Mouse (Mus musculus): Measurements from ENCODE around the gene Gucd1. TPM values are rescaled to one million over a fixed set of nuclear protein-coding genes. Genes with fewer than 3 reads are reported as not detected.

The Gucd1 gene
- polyA plus RNA-seq, 1 experiment: 20.7 TPM

DNA sequence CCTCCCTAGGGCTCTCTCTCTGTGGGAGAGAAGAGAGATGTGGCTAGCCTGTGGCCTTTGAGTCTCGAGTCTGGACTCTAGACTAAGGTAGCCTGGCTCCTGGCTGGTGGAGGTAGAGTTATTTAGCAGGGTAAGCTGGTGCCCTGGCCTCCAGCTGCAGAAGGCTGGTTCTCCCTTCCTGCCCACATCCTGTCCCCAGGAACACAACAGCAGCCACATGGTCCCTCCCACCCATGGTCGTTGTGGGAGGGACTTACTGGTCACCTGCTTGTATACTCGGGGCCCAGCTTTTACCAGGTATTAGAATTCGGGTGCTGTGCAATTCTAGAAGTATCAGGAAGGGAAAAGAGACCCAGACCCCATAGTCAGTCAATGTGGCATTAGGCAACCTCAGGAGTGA lies 197.5 kb downstream of the Gucd1 start:
- Histone ChIP-seq H3K4me1 (ENCODE audit: control insufficient read depth, insufficient read depth, low read length) (peaks cover 6% of the 10 kb centered on the region; the same call in 1 of the 2 replicates), H3K27ac (ENCODE audit: insufficient read depth, low read depth, low read length) (no peak overlapping the region), H3K4me3 (ENCODE audit: insufficient read depth, low read length) (no peak overlapping the region)
- TF ChIP-seq CTCF (IDR thresholded peaks at IDR 0.05; ENCODE audit: low read depth, low read length) (no peak), POLR2A (IDR thresholded peaks at IDR 0.05; ENCODE audit: borderline replicate concordance, low read depth, low read length) (no peak)

DNA sequence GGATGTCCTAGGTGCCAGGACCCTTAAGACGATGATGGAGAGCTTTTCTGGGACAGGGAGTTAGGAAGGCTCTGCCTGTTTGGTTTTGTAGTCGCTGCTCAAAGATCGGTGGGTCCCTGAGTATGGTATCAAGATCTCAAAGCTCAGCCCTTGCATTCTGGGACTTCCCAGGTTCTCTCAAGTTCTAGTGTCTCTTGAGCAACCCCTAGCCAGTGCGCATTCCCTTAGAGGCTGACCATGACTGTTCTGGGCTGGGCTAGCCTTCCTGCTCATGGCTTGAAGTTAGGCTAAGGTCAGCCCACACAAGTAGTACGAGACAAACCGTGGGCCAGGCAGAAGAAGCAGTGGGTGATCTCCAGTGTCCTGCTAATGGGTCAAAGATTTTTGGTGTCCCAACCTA lies 199.6 kb downstream of the Gucd1 start:
- H3K4me3 ChIP-seq (ENCODE audit: insufficient read depth, low read length): no peak overlapping the region
- no peak overlapping the region for H3K27ac ChIP-seq (ENCODE audit: insufficient read depth, low read depth, low read length)
- TF ChIP-seq POLR2A (IDR thresholded peaks at IDR 0.05; ENCODE audit: borderline replicate concordance, low read depth, low read length): no peak
- TF ChIP-seq CTCF (IDR thresholded peaks at IDR 0.05; ENCODE audit: low read depth, low read length): no peak
- peaks cover 3% of the 10 kb centered on the region; the same call in 1 of the 2 replicates for H3K4me1 ChIP-seq (ENCODE audit: control insufficient read depth, insufficient read depth, low read length)

DNA sequence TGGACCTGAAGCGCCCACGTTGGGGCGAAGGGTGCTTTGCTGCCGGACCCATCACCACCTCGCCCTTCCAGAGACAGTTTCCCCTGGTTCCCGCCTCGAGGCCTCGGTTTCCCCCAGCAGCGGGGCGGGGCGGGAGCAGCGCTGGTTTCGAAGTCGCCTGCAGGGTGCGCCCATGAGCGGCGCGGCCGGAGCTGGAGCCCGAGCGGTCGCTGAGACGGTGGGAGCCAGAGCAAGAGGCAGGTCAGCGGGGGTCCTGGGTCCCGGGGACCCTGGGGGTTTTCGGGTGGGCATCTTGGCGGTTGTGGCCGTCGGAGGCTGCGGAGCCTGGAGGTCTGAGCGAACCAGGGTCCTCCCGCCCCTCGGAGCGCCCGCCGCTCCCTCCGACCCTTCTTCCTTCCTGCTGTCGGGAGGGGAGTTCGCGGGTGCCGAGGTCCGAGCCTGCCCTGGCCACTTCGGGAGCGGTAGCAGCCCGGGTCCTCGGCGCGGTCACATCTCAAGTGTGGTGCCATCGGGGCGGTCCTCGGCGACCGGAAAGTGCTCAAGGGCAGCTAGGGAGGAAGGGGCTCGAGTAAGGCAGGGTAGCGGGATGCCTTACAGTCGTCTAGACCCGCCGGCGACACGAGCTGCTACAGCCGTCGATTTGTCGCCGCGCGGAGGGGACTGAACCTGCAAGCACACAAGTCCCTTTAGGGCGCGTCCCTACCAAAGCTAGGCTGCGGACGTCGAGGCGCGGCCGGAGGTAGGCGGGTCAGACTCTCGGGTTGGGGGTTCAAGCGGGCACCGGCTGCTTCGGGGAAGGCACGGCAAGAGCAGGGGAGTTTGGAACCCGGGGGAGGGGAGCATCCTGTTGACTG lies 200.6 kb downstream of the Gucd1 start:
- no peak overlapping the region for H3K27ac ChIP-seq (ENCODE audit: insufficient read depth, low read depth, low read length)
- peaks cover 3% of the 10 kb centered on the region; the same call in 1 of the 2 replicates for H3K4me1 ChIP-seq (ENCODE audit: control insufficient read depth, insufficient read depth, low read length)
- H3K4me3 ChIP-seq (ENCODE audit: insufficient read depth, low read length): peak overlapping the region; percentile 30
- peak; percentile 31 for TF ChIP-seq CTCF (IDR thresholded peaks at IDR 0.05; ENCODE audit: low read depth, low read length)
- TF ChIP-seq POLR2A (IDR thresholded peaks at IDR 0.05; ENCODE audit: borderline replicate concordance, low read depth, low read length): no peak

DNA sequence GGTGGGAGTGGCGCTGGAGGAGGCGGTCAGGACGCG lies 201.1 kb downstream of the Gucd1 start, which contains the start of gene Adora2a:
Adora2a (plus strand) TSS at position 6 of the 36 bp plus-strand sequence.
- TF ChIP-seq POLR2A (IDR thresholded peaks at IDR 0.05; ENCODE audit: borderline replicate concordance, low read depth, low read length): no peak
- TF ChIP-seq CTCF (IDR thresholded peaks at IDR 0.05; ENCODE audit: low read depth, low read length): no peak
- no peak within 1 kb of the TSS for H3K27ac ChIP-seq (ENCODE audit: insufficient read depth, low read depth, low read length)
- peaks cover 3% of the 10 kb centered on the region; the same call in 1 of the 2 replicates for H3K4me1 ChIP-seq (ENCODE audit: control insufficient read depth, insufficient read depth, low read length)
- peak within 1 kb of the TSS; percentile 30 for H3K4me3 ChIP-seq (ENCODE audit: insufficient read depth, low read length)

DNA sequence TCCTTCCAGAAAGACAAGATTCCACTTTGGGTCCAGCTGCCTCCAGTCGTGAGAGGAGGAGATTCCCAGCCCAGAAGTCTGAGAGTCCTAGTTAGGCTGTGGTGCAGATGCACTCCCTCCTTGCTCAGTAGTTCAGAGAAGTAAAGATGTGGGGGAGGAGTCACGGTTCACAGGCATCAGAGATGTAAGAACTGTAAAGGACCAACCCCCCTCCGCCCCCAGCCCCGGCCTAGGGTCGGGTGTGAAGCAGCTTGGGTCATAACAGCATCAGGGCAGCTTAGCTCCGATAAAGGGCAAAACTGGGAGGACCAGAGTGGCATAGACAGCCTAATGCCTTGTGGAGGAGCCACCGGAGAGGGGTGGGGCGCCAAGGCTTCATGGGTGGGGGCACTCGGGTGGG lies 201.3 kb downstream of the Gucd1 start:
- TF ChIP-seq POLR2A (IDR thresholded peaks at IDR 0.05; ENCODE audit: borderline replicate concordance, low read depth, low read length): no peak
- TF ChIP-seq CTCF (IDR thresholded peaks at IDR 0.05; ENCODE audit: low read depth, low read length): no peak
- H3K4me1 ChIP-seq (ENCODE audit: control insufficient read depth, insufficient read depth, low read length): peaks cover 3% of the 10 kb centered on the region; the same call in 1 of the 2 replicates
- peak overlapping the region; percentile 30; the same call in 1 of the 2 replicates for H3K4me3 ChIP-seq (ENCODE audit: insufficient read depth, low read length)
- H3K27ac ChIP-seq (ENCODE audit: insufficient read depth, low read depth, low read length): no peak overlapping the region

DNA sequence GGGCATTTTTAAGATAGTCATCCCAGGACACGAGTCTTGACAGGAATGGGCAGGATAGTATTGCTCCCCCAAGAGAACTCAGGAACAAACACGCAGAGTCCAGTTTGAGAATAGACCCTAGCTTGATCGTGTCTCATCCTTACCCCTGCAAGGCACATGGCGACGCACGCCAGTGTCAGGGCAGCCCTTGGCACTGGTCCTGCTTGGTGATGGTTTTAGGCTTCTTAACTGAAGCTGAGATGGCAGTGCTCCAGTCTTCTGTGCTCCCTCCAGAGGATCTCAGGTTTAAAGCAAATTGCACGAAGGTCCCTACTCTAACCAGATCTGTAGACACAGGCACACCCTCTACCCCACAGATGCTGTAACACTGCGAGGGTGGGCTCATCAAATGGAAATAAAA lies 202.0 kb downstream of the Gucd1 start:
- Histone ChIP-seq H3K4me3 (ENCODE audit: insufficient read depth, low read length) (no peak overlapping the region), H3K27ac (ENCODE audit: insufficient read depth, low read depth, low read length) (no peak overlapping the region), H3K4me1 (ENCODE audit: control insufficient read depth, insufficient read depth, low read length) (peaks cover 3% of the 10 kb centered on the region; the same call in 1 of the 2 replicates)
- TF ChIP-seq CTCF (IDR thresholded peaks at IDR 0.05; ENCODE audit: low read depth, low read length) (no peak), POLR2A (IDR thresholded peaks at IDR 0.05; ENCODE audit: borderline replicate concordance, low read depth, low read length) (no peak)

DNA sequence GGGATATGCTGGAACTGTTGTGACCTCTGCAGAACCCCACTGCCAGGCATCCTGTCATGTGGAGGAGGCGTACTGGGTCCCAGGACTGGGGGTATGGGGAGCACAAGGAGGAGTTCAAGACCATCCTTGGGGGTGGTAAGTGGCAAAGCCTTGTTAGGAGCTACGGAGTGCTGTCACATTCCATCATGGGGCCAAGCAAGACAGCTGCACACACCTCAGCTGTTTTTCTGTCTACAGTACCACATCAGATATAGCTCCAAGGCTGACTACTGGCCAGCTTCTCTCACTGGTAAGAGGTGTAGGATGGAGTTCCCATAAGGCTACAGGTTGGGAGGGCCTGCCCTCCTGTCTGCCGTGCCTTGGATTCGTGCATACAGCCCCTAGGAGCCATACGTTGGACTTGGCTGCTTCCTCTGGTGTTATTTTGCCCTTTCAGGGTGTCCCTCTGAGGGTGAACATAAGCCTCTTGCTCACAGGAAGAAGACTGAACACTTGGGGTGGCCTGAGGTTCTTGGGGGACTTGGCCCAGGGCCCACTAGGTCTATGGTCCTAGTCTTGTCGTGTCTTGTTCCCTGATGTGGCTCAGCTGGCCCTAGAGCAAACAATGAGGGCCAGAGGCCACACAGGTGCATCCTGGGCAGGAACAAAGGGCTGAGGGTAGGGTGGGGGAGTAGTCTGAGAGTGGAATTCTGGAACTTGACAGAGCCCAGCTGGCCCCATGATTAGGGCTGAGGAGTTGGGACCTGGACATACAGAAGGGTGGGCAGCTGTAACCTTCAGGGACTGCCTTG lies 203.4 kb downstream of the Gucd1 start:
- TF ChIP-seq CTCF (IDR thresholded peaks at IDR 0.05; ENCODE audit: low read depth, low read length): no peak
- TF ChIP-seq POLR2A (IDR thresholded peaks at IDR 0.05; ENCODE audit: borderline replicate concordance, low read depth, low read length): no peak
- no peak overlapping the region for H3K4me3 ChIP-seq (ENCODE audit: insufficient read depth, low read length)
- H3K27ac ChIP-seq (ENCODE audit: insufficient read depth, low read depth, low read length): no peak overlapping the region
- peaks cover 3% of the 10 kb centered on the region; the same call in 1 of the 2 replicates for H3K4me1 ChIP-seq (ENCODE audit: control insufficient read depth, insufficient read depth, low read length)

DNA sequence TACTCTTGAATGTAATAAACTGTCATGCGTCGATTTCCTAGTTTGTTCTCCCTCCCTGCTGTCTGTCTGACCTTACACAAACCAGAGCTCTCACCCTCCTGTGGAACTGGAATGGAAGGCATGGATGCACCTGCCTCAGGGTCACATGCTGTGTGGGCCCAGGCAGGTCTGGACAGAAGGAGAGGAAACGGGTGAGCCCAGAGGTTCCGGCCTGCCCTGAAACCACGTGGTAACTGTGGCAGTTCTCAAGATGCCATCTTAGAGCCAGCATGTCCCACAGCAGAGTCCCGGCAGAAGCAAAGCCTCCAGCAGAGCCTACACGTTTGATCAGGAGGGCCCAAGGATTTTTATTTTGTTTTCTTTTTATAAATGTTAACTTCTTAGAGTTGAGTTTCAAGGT lies 205.4 kb downstream of the Gucd1 start:
- TF ChIP-seq CTCF (IDR thresholded peaks at IDR 0.05; ENCODE audit: low read depth, low read length) (no peak), POLR2A (IDR thresholded peaks at IDR 0.05; ENCODE audit: borderline replicate concordance, low read depth, low read length) (no peak)
- Histone ChIP-seq H3K4me3 (ENCODE audit: insufficient read depth, low read length) (no peak overlapping the region), H3K27ac (ENCODE audit: insufficient read depth, low read depth, low read length) (no peak overlapping the region), H3K4me1 (ENCODE audit: control insufficient read depth, insufficient read depth, low read length) (peaks cover 2% of the 10 kb centered on the region; the same call in 1 of the 2 replicates)

DNA sequence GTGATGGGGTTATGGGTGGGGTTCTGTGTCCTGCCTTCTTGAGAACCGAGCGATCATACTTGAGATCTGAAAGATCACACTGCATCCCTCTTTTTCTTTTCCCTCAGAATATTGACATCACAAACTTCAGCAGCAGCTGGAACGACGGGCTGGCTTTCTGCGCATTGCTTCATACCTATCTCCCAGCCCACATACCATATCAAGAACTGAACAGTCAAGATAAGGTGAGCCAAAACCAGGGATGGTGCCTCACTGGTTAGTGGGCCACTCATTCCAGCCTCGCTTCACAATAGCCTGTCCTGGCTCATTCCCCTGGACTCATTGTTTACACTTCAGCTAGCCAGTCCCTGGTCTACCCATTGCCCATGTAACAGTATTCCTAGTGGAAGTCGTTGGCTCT lies 210.6 kb downstream of the Gucd1 start:
- TF ChIP-seq POLR2A (IDR thresholded peaks at IDR 0.05; ENCODE audit: borderline replicate concordance, low read depth, low read length) (no peak), CTCF (IDR thresholded peaks at IDR 0.05; ENCODE audit: low read depth, low read length) (no peak)
- Histone ChIP-seq H3K27ac (ENCODE audit: insufficient read depth, low read depth, low read length) (no peak overlapping the region), H3K4me3 (ENCODE audit: insufficient read depth, low read length) (no peak overlapping the region), H3K4me1 (ENCODE audit: control insufficient read depth, insufficient read depth, low read length) (peaks cover 2% of the 10 kb centered on the region)

DNA sequence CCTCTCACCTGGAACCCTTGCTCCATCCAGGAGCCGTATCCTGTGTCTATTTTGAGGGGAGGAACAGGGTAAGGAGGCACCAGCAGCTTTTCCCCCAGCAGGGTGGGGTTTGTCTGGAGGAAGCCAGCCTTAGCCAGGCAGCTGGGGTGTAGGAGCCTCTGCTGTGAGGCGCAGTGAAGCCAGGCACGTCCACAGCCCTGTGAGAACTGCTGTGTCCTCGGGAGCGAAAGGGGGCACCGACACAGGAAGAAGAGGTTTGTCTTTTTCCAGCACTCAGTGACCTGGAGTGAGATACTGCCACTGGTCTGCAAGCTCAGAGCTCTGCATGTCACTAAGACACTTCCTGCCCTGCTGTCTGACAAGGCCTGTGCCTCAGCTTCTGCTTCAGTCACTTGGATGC lies 213.4 kb downstream of the Gucd1 start:
- H3K4me3 ChIP-seq (ENCODE audit: insufficient read depth, low read length): no peak overlapping the region
- no peak overlapping the region for H3K27ac ChIP-seq (ENCODE audit: insufficient read depth, low read depth, low read length)
- peaks cover 25% of the 10 kb centered on the region for H3K4me1 ChIP-seq (ENCODE audit: control insufficient read depth, insufficient read depth, low read length)
- no peak for TF ChIP-seq CTCF (IDR thresholded peaks at IDR 0.05; ENCODE audit: low read depth, low read length)
- TF ChIP-seq POLR2A (IDR thresholded peaks at IDR 0.05; ENCODE audit: borderline replicate concordance, low read depth, low read length): no peak
